Mouse (Mus musculus) brown adipose tissue, adult 24 weeks (tissue): ENCODE results near the gene Pkd1l2. TPM values are rescaled to one million over a fixed set of nuclear protein-coding genes. Genes with fewer than 3 reads are reported as not detected.

Experiments
- H3K27ac ChIP-seq: fragments of 200-500 bp; replicated peaks from 2 replicates; pipeline ENCODE4 v1.5.1; 2012; ENCODE audit warnings: low read depth, mild to moderate bottlenecking, low read length
- H3K4me1 ChIP-seq: fragments of 200-500 bp; 2 replicates; pipeline ENCODE4 v1.6.1; 2012; ENCODE audit warnings: low read length, mixed read lengths; ENCODE audit not compliant: control insufficient read depth, insufficient read depth, insufficient read length
- H3K4me3 ChIP-seq: fragments of 200-500 bp; 2 replicates; pipeline ENCODE4 v1.5.1; 2012; ENCODE audit warnings: low read depth, mild to moderate bottlenecking, low read length, moderate library complexity; ENCODE audit not compliant: insufficient read depth
- polyA plus RNA-seq: library from polyadenylated mRNA; stranded (reverse); fragments of >200 nt; gene quantifications from 2 replicates; pipeline ENCODE4 v1.2.4, GENCODE M21; 2012; ENCODE audit not compliant: missing spikeins, insufficient read depth, insufficient read length

Gene Pkd1l2
- polyA plus RNA-seq, 1 experiment = not detected

DNA sequence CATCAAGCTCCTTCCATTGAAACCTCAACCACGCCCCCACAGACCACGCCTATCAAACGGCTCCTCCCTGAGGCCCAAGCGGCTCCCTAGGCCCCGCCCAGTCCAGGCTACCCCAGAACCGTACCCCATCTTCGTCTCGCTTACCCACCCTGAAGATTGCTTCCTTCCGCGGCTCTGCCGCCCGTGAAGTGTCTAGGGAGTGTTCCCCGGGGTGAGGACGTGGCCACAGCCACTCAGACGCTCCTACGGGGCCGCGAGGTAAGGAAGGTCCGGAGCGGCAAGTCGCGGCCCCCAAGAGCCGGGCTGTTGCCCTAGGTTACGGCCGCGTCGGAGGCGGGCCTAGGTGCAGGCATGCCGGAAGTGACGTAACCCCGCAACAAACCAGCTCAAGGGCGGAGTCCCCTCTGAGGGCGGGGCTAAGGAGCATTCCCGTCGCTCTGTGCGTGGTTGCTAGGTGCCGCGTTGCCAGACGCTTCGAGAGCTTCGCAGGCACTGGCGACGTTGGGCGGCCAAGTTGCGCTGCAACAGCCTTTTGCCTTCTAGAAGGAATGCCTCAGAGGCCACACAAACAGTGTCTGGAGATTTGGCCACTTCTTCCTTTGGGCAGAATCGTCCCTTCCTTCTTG is 103.5 kb downstream of the Pkd1l2 start, which contains the start of gene 1700030J22Rik:
1700030J22Rik (minus strand) TSS at position 329 of the 626 bp plus-strand sequence.
- H3K4me1 ChIP-seq = 0 out of 2 replicates have a peak, but pooled peaks cover 2% of the 10 kb centered on the region
- H3K4me3 ChIP-seq = peak within 1 kb of the TSS; percentile 86
- 0 out of 2 replicates have a peak within 1 kb of the TSS, but pooled peaks have one; percentile 1 for H3K27ac ChIP-seq

- peak overlapping the region; percentile 86 for H3K4me3 ChIP-seq
- H3K4me1 ChIP-seq = 0 out of 2 replicates have a peak, but pooled peaks cover 2% of the 10 kb centered on the region
- no peak overlapping the region for H3K27ac ChIP-seq
These were observed 104.2 kb downstream of the Pkd1l2 start for GRCm38 (mm10) chr8:116978052-116978451.

GRCm38 (mm10) chr8:116975606-116976005 is 106.6 kb downstream of the Pkd1l2 start:
- Histone ChIP-seq H3K4me1 (0 out of 2 replicates have a peak, but pooled peaks cover 2% of the 10 kb centered on the region), H3K4me3 (no peak overlapping the region), H3K27ac (peak overlapping the region; percentile 34; the same call in 1 of the 2 replicates)

DNA sequence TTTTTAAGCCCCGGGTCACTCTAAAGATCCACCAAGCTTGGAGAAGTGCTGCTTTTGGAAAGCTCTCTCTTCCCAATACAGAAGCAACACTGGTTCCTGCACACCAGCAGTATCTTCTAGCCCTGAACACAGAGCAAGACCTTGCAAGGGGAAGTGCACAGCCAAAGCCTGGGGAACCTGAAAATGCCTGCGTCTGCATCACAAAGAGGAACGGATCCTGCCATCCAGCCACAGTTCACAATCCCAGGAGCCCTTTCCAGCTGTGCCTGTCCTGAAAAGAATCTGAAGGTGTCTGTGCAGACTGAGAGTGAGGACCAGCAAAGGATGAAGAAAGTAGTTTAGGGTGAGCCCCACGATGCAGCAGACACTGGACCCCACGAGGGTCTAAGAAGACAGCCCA is 107.2 kb downstream of the Pkd1l2 start:
- Histone ChIP-seq H3K4me3 (no peak overlapping the region), H3K27ac (peak overlapping the region; percentile 34; the same call in 1 of the 2 replicates), H3K4me1 (0 out of 2 replicates have a peak, but pooled peaks cover 2% of the 10 kb centered on the region)

DNA sequence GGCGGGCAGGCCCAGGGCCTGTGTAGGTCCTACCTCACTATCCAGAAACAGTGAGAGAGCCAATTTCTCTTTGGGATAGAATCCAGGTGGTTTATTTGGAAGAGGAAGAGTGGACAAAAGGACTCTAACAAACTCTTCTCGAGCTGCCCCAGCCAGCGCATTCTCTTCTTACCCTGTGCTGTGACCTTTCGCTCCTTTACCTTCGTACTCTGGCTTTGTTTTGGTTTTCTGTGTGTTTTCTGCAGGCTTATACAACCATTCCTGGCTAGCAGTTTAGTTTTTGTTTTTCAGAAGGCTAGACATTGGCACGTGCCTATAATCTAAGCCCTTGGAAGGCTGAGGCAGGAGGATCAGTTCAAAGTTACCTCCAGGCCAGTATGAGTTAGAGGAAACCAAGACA is 112.7 kb downstream of the Pkd1l2 start:
- no peak overlapping the region; the same call in 1 of the 2 replicates for H3K27ac ChIP-seq
- H3K4me1 ChIP-seq = no peaks in the 10 kb centered on the region
- no peak overlapping the region for H3K4me3 ChIP-seq

DNA sequence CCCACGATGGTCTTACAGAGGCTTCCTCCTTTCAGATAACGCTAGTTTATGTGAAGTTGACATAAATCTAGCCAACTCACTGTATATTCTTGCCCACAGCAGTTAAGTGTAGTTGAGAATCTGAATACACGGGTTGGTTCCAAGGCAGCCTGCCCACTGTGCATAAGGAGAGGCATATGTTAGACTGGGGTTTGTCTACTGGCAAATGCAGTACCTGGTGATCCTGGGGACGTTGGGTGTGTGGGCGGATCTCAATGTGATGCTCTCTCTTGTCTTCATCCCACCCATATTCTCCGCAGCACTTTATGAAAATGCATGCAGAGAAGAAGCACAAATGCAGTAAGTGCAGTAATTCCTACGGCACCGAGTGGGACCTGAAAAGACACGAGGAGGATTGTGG is 127.8 kb downstream of the Pkd1l2 start:
- Histone ChIP-seq H3K4me3 (no peak overlapping the region), H3K27ac (no peak overlapping the region), H3K4me1 (no peaks in the 10 kb centered on the region)

DNA sequence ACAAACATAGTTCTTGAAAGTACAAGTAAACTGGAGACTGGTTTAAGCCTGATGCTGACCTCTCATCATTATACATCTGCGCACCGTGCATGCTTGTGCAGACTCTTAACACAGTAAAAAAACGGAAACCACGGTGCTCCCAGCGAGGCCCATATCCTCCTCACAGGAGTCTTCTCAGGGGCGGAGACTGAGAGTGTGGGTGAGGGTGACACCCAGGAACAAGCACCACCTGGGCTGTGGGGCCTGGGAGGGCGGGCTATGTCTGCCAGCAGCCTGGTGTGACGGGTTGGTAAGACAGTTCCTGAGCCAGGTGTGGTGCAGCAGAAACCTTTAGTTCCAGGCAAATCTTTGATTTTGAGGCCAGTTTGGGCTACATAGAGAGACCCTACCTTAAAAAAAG is 129.8 kb downstream of the Pkd1l2 start:
- no peak overlapping the region for H3K27ac ChIP-seq
- no peaks in the 10 kb centered on the region; the same call in 1 of the 2 replicates for H3K4me1 ChIP-seq

GRCm38 (mm10) chr8:116951778-116952177 is 130.5 kb downstream of the Pkd1l2 start:
- no peak overlapping the region for H3K4me3 ChIP-seq
- no peaks in the 10 kb centered on the region; the same call in 1 of the 2 replicates for H3K4me1 ChIP-seq
- H3K27ac ChIP-seq = no peak overlapping the region

More for the DNA sequence above, 129.8 kb downstream of the Pkd1l2 start:
- H3K4me3 ChIP-seq = no peak overlapping the region

DNA sequence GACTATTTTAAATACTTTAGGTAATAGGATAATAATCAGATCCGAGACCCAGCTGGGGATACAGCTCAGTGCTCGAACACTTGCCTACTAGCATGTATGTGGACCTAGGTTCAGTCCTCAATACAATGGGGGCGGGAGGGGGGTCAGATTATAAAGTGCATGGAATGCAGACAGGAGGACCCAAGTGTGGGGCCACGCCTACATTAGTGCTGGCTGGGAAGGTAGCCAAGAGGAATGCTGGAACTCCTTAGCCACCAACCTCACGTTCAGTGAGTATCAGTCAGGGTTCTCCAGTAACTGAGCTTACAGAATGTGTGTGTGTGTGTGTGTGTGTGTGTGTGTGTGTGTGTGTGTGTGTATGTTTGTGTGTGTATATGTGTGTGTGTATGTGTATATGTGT is 130.9 kb downstream of the Pkd1l2 start:
- H3K27ac ChIP-seq = no peak overlapping the region
- no peak overlapping the region for H3K4me3 ChIP-seq
- H3K4me1 ChIP-seq = no peaks in the 10 kb centered on the region; the same call in none of the 2 replicates

DNA sequence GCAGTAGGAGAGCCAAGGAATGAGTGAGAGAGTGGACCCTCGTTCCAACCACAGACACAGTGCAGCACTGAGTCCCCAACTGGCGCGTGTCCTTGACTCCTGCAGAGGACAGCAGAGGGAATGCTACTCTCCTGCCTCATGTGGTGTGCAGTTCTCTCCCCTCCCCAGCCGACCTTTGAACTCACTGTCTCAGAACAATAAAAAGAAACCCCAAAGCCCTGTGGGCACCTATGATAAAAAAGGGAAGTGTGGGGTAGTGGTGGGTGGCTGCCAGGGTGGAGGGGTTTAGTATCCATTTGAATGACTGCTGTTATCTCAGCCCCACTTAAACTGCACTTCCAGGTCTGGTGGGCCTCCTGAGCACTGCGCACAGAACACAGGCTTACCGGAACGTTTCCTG is 134.7 kb downstream of the Pkd1l2 start:
- Histone ChIP-seq H3K27ac (no peak overlapping the region), H3K4me1 (peaks cover 8% of the 10 kb centered on the region)

GRCm38 (mm10) chr8:116946851-116947250 is 135.4 kb downstream of the Pkd1l2 start:
- Histone ChIP-seq H3K4me1 (peaks cover 8% of the 10 kb centered on the region), H3K27ac (peak overlapping the region; percentile 48), H3K4me3 (peak overlapping the region; percentile 45)

More for the DNA sequence above, 134.7 kb downstream of the Pkd1l2 start:
- no peak overlapping the region for H3K4me3 ChIP-seq

GRCm38 (mm10) chr8:116946268-116946838 is 135.9 kb downstream of the Pkd1l2 start:
- Histone ChIP-seq H3K27ac (peak overlapping the region; percentile 48), H3K4me3 (peak overlapping the region; percentile 45), H3K4me1 (peaks cover 8% of the 10 kb centered on the region)

Other genes starting within 250 kb of the Pkd1l2 start
- gene Cmc2, start 161.0 kb downstream of the Pkd1l2 start, polyA plus RNA-seq = 81.1 and 117 TPM in 2 replicates
- 1.5 and 2.1 TPM in 2 replicates for gene Cenpn, start 160.7 kb downstream of the Pkd1l2 start, polyA plus RNA-seq
- 5.1 and 8.7 TPM in 2 replicates for gene Atmin, start 139.1 kb downstream of the Pkd1l2 start, polyA plus RNA-seq
- gene 1700030J22Rik, start 103.5 kb downstream of the Pkd1l2 start, polyA plus RNA-seq = 0.36 and 0.58 TPM in 2 replicates
- 205 and 234 TPM in 2 replicates for gene Gcsh, start 88.9 kb downstream of the Pkd1l2 start, polyA plus RNA-seq
- gene Bco1, start 13.4 kb upstream of the Pkd1l2 start, polyA plus RNA-seq = not detected in 2 replicates
- gene Gan, start 75.7 kb upstream of the Pkd1l2 start, polyA plus RNA-seq = 2.2 and 3.1 TPM in 2 replicates
- gene Cmip, start 174.6 kb upstream of the Pkd1l2 start, polyA plus RNA-seq = 4.2 and 6.1 TPM in 2 replicates